Mouse (Mus musculus): ENCODE measurements at regions not wholly inside any gene's neighbourhood (a gene's known extent, or its start where the extent isn't known, plus 50 kb on each side); places are given as distances from the start of the nearest gene placed in this dataset.

DNA sequence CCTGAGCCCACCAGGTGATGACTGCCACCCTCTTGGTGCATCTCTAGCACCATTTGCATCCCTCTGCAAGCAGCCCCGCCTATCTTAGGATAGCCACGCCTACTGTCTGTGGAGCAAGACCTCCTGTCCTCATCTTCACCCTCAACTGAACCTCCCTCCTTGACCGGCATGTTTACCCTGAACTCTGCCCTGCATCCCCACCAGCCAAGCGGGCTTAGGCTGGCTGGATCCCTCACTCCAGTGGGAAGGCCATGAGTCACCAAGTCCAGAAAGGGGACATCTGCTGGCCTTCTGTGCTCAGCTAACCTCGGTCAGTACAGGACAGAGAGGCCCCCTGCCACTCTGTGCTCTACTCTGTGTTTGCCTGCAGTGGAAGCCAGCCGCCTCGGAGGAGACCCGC is 96.0 kb upstream of the Wnt4 start:
- TF ChIP-seq CTCF (IDR thresholded peaks at IDR 0.05; ENCODE audit: low read depth, low read length), result no peak
- no peak for TF ChIP-seq POLR2A (IDR thresholded peaks at IDR 0.05; ENCODE audit: extremely low read depth, insufficient read depth, low read length)

Measured in liver, adult 2 months (tissue).